Mouse (Mus musculus): ENCODE results near the gene Zkscan4. TPM values are rescaled to one million over a fixed set of nuclear protein-coding genes. Genes with fewer than 3 reads are reported as not detected.
"Not testable (repeated sequence)": the region's sequence is repeated elsewhere in the genome, so short reads cannot be mapped to it uniquely, and the experiment has no call there.

Gene Zkscan4
- total RNA-seq, 1 experiment from 2014 or later = 1.6 TPM

DNA sequence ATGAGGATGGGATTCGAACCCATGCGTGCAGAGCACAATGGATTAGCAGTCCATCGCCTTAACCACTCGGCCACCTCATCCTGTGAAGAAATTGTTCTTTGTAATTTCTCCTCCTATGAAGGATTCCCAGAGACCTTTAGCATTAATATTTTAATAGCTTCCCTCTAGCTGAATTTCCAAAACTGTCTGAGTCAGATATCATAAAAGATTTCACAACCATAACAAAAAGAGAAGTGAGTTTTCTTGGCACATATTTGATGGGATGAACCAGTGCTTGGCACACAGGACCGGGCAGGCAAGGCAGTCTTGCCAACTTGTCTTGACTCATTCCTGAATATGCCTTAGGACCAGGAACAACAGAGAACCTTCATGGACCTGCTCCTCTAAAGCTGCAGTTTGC lies 14.1 kb downstream of the Zkscan4 start:
- ATAC-seq (replicated peaks in 1 of 2; ENCODE audit: insufficient read depth in 1 of 2, low FRiP score in 2 of 2, low TSS enrichment in 1 of 2, low read depth in 1 of 2, poor library complexity in 2 of 2, severe bottlenecking in 2 of 2) = no peak

GRCm38 (mm10) chr13:21495080-21495479 lies 16.4 kb downstream of the Zkscan4 start, which contains the start of gene AK157302:
Gene AK157302, plus strand, starts transcription at chr13:21495223.
- ATAC-seq (replicated peaks in 1 of 2; ENCODE audit: insufficient read depth in 1 of 2, low FRiP score in 2 of 2, low TSS enrichment in 1 of 2, low read depth in 1 of 2, poor library complexity in 2 of 2, severe bottlenecking in 2 of 2) = no peak

- not testable (repeated sequence) for ATAC-seq (replicated peaks in 1 of 2; ENCODE audit: insufficient read depth in 1 of 2, low FRiP score in 2 of 2, low TSS enrichment in 1 of 2, low read depth in 1 of 2, poor library complexity in 2 of 2, severe bottlenecking in 2 of 2)
These were observed 22.5 kb downstream of the Zkscan4 start, which contains the start of gene Gm11273 for GRCm38 (mm10) chr13:21501182-21501581. Gene Gm11273, minus strand, starts transcription at chr13:21501418.

DNA sequence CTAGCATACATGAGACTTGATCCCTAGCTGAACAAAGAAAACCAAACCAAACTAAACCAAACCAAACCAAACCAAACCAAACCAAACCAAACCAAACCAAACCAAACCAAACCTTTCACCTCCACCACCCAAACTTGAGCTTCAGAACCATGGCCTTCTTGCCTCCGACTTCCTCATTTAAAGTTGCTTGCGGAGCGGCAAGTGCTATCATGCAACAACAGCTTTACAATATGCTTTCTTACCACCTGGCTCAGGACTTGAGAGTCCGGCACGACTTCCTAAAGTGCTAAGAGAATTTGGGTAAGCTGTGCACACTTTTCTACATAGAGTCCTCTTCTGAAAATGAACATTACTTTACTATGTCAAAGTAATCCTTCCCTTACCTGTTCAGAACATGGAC lies 23.6 kb downstream of the Zkscan4 start:
- no peak for ATAC-seq (replicated peaks in 1 of 2; ENCODE audit: insufficient read depth in 1 of 2, low FRiP score in 2 of 2, low TSS enrichment in 1 of 2, low read depth in 1 of 2, poor library complexity in 2 of 2, severe bottlenecking in 2 of 2)

DNA sequence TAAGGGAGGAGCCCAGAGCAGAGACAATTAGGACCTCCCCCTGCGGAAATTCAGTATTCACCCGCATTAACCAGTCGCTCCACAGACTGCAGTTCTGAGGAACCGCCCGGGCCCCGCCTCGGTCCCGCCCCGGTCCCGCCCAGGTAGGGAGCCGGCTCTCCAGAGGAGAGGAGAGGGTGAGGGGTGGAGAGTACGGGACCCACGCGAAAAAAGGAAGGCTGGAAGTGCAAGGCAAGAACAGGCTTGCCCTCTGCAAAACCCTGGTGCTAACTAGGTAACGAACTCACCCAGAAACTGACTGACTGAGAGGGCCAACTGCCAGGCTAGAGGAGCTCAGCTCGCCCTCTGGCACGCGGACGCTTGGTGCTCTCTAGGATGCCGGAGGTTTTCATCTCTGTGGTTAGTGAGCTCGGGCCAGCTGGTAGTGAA lies 27.5 kb downstream of the Zkscan4 start:
- ATAC-seq (replicated peaks in 1 of 2; ENCODE audit: insufficient read depth in 1 of 2, low FRiP score in 2 of 2, low TSS enrichment in 1 of 2, low read depth in 1 of 2, poor library complexity in 2 of 2, severe bottlenecking in 2 of 2) = peak; percentile 99 to 100

DNA sequence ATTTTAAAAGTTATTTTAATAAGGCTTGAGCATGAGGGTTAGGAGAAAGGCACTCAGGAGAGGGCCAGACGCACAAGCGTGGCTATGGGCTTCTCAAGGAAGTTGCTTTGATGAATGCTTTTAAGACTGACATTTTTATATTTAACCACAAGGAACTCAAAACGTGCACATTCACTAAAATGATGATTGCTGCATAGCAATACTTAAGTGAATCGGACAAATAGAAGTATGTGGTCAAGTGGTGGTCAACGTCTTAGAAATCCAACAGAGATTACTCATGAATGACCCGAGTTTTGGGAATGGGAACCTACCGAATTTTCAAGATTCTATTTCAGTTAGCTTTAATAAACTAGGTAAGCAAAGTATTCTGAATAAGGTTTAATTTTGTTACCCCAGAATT lies 51.4 kb downstream of the Zkscan4 start:
- no peak for ATAC-seq (replicated peaks in 1 of 2; ENCODE audit: insufficient read depth in 1 of 2, low FRiP score in 2 of 2, low TSS enrichment in 1 of 2, low read depth in 1 of 2, poor library complexity in 2 of 2, severe bottlenecking in 2 of 2)

GRCm38 (mm10) chr13:21530781-21531201 lies 52.1 kb downstream of the Zkscan4 start, which contains the start of gene Zkscan8:
Gene Zkscan8, minus strand, starts transcription at chr13:21531120.
- ATAC-seq (replicated peaks in 1 of 2; ENCODE audit: insufficient read depth in 1 of 2, low FRiP score in 2 of 2, low TSS enrichment in 1 of 2, low read depth in 1 of 2, poor library complexity in 2 of 2, severe bottlenecking in 2 of 2) = peak; percentile 99 to 100

Other genes starting within 250 kb of the Zkscan4 start
- not detected in 2 replicates for gene Gpx5, start 186.2 kb upstream of the Zkscan4 start, total RNA-seq (2017)
- gene Gpx6, start 166.8 kb upstream of the Zkscan4 start, total RNA-seq (2017) = not detected in 2 replicates
- not detected in 2 replicates for gene Olfr1367, start 132.0 kb upstream of the Zkscan4 start, total RNA-seq (2017)
- 10.2 and 12.5 TPM in 2 replicates for gene Zscan12, start 116.1 kb upstream of the Zkscan4 start, total RNA-seq (2017)
- 41.1 and 49.8 TPM in 2 replicates for gene Zkscan3, start 76.2 kb upstream of the Zkscan4 start, total RNA-seq (2017)
- gene Pgbd1, start 37.8 kb upstream of the Zkscan4 start, total RNA-seq (2017) = 0.88 and 2.2 TPM in 2 replicates
- 38.0 and 39.3 TPM in 2 replicates for gene Zscan26, start 25.2 kb upstream of the Zkscan4 start, total RNA-seq (2017)
- gene Nkapl, start 10.4 kb upstream of the Zkscan4 start, total RNA-seq (2017) = 1.7 TPM in 1 of 2 replicates, not detected in the other
- gene Gm10065, start 534 bp downstream of the Zkscan4 start, total RNA-seq (2017) = not detected in 2 replicates
- 0.19 and 0.25 TPM in 2 replicates for gene AK157302, start 16.3 kb downstream of the Zkscan4 start, total RNA-seq (2017)
- gene Gm11273, start 22.5 kb downstream of the Zkscan4 start, total RNA-seq (2017) = 2.6 and 6.6 TPM in 2 replicates
- gene Zkscan8, start 52.2 kb downstream of the Zkscan4 start, total RNA-seq (2017) = 18.2 and 21.3 TPM in 2 replicates
- not detected in 2 replicates for gene Olfr1366, start 63.9 kb downstream of the Zkscan4 start, total RNA-seq (2017)
- not detected in 2 replicates for gene Olfr1535, start 81.0 kb downstream of the Zkscan4 start, total RNA-seq (2017)
- gene Olfr1364, start 102.9 kb downstream of the Zkscan4 start, total RNA-seq (2017) = not detected in 2 replicates
- gene Olfr1362, start 135.1 kb downstream of the Zkscan4 start, total RNA-seq (2017) = not detected in 2 replicates
- not detected in 2 replicates for gene Olfr11, start 163.6 kb downstream of the Zkscan4 start, total RNA-seq (2017)
- not detected in 2 replicates for gene Olfr1361, start 184.5 kb downstream of the Zkscan4 start, total RNA-seq (2017)
- gene Olfr1360, start 198.5 kb downstream of the Zkscan4 start, total RNA-seq (2017) = not detected in 2 replicates
- not detected in 2 replicates for gene Olfr1359, start 219.2 kb downstream of the Zkscan4 start, total RNA-seq (2017)
- 207 and 226 TPM in 2 replicates for gene Hist1h2bl, start 237.2 kb downstream of the Zkscan4 start, total RNA-seq (2017)
- gene Hist1h2ai, start 237.5 kb downstream of the Zkscan4 start, total RNA-seq (2017) = 605 and 1,529 TPM in 2 replicates
- 66.5 and 218 TPM in 2 replicates for gene Hist1h3h, start 238.8 kb downstream of the Zkscan4 start, total RNA-seq (2017)
- gene Hist1h2bm, start 243.1 kb downstream of the Zkscan4 start, total RNA-seq (2017) = 228 and 356 TPM in 2 replicates

All from hematopoietic stem cell, adult 5-6 weeks (primary cell).